Mouse (Mus musculus): ENCODE data around the gene Nop10. TPM values are rescaled to one million over a fixed set of nuclear protein-coding genes. Genes with fewer than 3 reads are reported as not detected.

The Nop10 gene
- 160 and 161 TPM in 2 replicates for polyA plus RNA-seq (2014; fragmentation: Nextera tagmentation; extraction: Ambion mirVana)

DNA sequence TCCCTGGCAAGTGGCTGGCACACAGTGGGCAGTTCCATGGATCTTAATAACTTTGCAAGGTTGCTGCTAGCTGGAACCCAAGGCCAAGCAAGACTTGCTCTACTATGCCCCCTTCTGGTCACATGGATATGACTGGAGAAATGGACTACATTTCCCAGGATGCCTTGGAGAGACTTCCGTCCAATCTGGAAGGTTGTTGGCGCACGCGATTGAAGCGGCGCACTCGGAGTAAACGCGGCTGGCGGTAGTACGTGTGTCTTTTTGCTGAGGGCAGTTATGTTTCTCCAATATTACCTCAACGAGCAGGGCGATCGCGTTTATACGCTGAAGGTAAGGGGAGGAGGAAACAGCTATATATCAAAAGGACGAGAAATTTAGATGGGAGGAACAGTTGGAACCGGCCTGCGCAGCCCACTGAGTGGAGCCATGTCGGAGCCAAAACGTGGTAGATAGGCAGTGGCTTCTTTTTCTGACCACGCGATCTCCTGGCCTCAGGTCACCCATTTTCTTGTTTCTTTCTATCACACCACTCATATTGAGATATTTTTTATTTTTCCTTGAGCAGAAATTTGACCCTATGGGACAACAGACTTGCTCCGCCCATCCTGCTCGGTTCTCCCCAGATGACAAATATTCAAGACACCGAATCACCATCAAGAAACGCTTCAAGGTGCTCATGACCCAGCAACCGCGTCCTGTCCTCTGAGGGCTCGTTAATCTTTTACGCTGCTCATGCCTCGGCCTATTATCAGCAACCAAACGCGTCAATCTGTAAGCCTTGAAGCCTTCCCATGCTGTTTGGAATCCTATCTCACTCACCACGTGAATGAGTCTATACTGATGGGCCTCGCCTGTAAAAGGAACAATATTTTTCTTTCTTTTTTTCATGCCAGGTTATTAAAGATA is at the start of gene Nop10:
TSS of gene Nop10 (plus strand) at position 179 of the 906 bp plus-strand sequence.
- no peaks in the 10 kb centered on the region for H3K9me3 ChIP-seq (ENCODE audit: control insufficient read depth, low read length)
- H3K4me3 ChIP-seq (ENCODE audit: low read depth, low read length): peak within 1 kb of the TSS; percentile 59
- ATAC-seq (ENCODE audit: low FRiP score): peak; percentile 49
- DNase-seq (ENCODE audit: low spot score, missing footprints): peak; percentile 98
- under 1% methylated on average over 36 of the region's 36 CpGs for WGBS
- peak within 1 kb of the TSS; percentile 57 for H3K4me2 ChIP-seq
- peaks cover 14% of the 10 kb centered on the region for H3K4me1 ChIP-seq (ENCODE audit: control insufficient read depth, insufficient read depth, low read length)
- no peaks in the 10 kb centered on the region for H3K27me3 ChIP-seq (ENCODE audit: control insufficient read depth, insufficient read depth, low read length)
- H3K27ac ChIP-seq (ENCODE audit: low read depth, low read length): no peak within 1 kb of the TSS
- peak within 1 kb of the TSS; percentile 71 for H3K9ac ChIP-seq (ENCODE audit: low read length)
- no peaks in the 10 kb centered on the region for H3K36me3 ChIP-seq (ENCODE audit: control insufficient read depth, insufficient read depth, low read length)

DNA sequence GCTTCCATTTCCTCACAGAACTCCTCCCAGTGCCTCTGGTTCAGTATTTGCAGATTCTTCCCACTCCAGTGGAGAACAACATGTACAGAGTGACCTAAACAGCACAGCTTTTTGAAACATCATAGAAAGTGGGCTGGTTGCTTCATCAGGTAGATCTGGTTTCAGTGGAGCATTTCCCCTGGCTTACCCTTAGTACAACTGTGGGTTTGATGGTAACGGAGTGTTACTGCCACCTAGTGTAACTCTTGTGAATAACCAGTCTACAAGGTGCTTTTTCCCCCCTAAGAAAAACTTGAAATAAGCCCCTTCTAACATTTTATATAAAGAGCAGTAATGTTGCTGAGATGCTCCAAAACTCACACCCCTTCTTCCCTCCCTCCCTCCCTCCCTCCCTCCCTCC is 45.7 kb upstream of the Nop10 start:
- 10% methylated on average over 1 of the region's 1 CpGs for WGBS
- peak; percentile 90 for DNase-seq (ENCODE audit: low spot score, missing footprints)
- no peak overlapping the region for H3K4me2 ChIP-seq
- no peak overlapping the region for H3K9ac ChIP-seq (ENCODE audit: low read length)
- no peak overlapping the region for H3K27ac ChIP-seq (ENCODE audit: low read depth, low read length)
- peak; percentile 55; the same call in 1 of the 2 replicates for ATAC-seq (ENCODE audit: low FRiP score)
- H3K36me3 ChIP-seq (ENCODE audit: control insufficient read depth, insufficient read depth, low read length): no peaks in the 10 kb centered on the region
- no peaks in the 10 kb centered on the region for H3K9me3 ChIP-seq (ENCODE audit: control insufficient read depth, low read length)
- H3K4me3 ChIP-seq (ENCODE audit: low read depth, low read length): no peak overlapping the region
- H3K27me3 ChIP-seq (ENCODE audit: control insufficient read depth, insufficient read depth, low read length): no peaks in the 10 kb centered on the region
- no peaks in the 10 kb centered on the region for H3K4me1 ChIP-seq (ENCODE audit: control insufficient read depth, insufficient read depth, low read length)

DNA sequence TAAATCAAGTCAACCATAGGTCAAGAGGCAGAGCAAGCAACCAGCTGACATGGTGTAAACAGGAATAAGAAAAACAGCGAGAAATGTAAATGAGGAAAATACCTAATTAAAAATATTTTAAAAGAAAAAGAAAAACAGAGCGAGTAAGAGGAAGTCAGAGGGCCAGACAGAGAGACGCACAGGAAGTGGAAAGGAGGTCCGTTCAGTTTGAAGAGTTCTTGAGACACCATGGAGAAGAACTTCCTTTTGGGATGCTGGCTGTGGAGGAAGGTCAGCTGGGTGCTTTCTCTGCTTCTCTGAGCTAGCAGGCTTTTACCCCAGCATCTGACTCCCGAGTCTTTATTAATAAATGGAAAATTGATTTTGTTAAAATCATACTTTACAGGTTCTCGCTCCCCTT is 44.1 kb upstream of the Nop10 start:
- H3K4me2 ChIP-seq: no peak overlapping the region
- no peaks in the 10 kb centered on the region for H3K9me3 ChIP-seq (ENCODE audit: control insufficient read depth, low read length)
- ATAC-seq (ENCODE audit: low FRiP score) (no peak), DNase-seq (ENCODE audit: low spot score, missing footprints) (no peak)
- WGBS: 83% methylated on average over 6 of the region's 6 CpGs
- no peaks in the 10 kb centered on the region for H3K36me3 ChIP-seq (ENCODE audit: control insufficient read depth, insufficient read depth, low read length)
- H3K9ac ChIP-seq (ENCODE audit: low read length): no peak overlapping the region
- no peak overlapping the region for H3K27ac ChIP-seq (ENCODE audit: low read depth, low read length)
- no peaks in the 10 kb centered on the region for H3K4me1 ChIP-seq (ENCODE audit: control insufficient read depth, insufficient read depth, low read length)
- no peak overlapping the region for H3K4me3 ChIP-seq (ENCODE audit: low read depth, low read length)
- H3K27me3 ChIP-seq (ENCODE audit: control insufficient read depth, insufficient read depth, low read length): no peaks in the 10 kb centered on the region

- H3K4me2 ChIP-seq: no peak overlapping the region
- ATAC-seq (ENCODE audit: low FRiP score) (no peak), DNase-seq (ENCODE audit: low spot score, missing footprints) (no peak)
- no peak overlapping the region for H3K4me3 ChIP-seq (ENCODE audit: low read depth, low read length)
- no peak overlapping the region for H3K27ac ChIP-seq (ENCODE audit: low read depth, low read length)
- no peak overlapping the region for H3K9ac ChIP-seq (ENCODE audit: low read length)
- H3K36me3 ChIP-seq (ENCODE audit: control insufficient read depth, insufficient read depth, low read length): no peaks in the 10 kb centered on the region
- H3K9me3 ChIP-seq (ENCODE audit: control insufficient read depth, low read length): no peaks in the 10 kb centered on the region
- H3K4me1 ChIP-seq (ENCODE audit: control insufficient read depth, insufficient read depth, low read length): no peaks in the 10 kb centered on the region
- WGBS: 95% methylated on average over 5 of the region's 5 CpGs
- H3K27me3 ChIP-seq (ENCODE audit: control insufficient read depth, insufficient read depth, low read length): no peaks in the 10 kb centered on the region
Measured at GRCm38 (mm10) chr2:112220880-112221279, 40.8 kb upstream of the Nop10 start.

- DNase-seq (ENCODE audit: low spot score, missing footprints) (no peak), ATAC-seq (ENCODE audit: low FRiP score) (no peak)
- Histone ChIP-seq H3K4me2 (no peak overlapping the region), H3K27ac (ENCODE audit: low read depth, low read length) (no peak overlapping the region), H3K27me3 (ENCODE audit: control insufficient read depth, insufficient read depth, low read length) (no peaks in the 10 kb centered on the region), H3K9ac (ENCODE audit: low read length) (no peak overlapping the region), H3K4me3 (ENCODE audit: low read depth, low read length) (no peak overlapping the region), H3K4me1 (ENCODE audit: control insufficient read depth, insufficient read depth, low read length) (no peaks in the 10 kb centered on the region), H3K9me3 (ENCODE audit: control insufficient read depth, low read length) (no peaks in the 10 kb centered on the region), H3K36me3 (ENCODE audit: control insufficient read depth, insufficient read depth, low read length) (no peaks in the 10 kb centered on the region)
- 81% methylated on average over 5 of the region's 5 CpGs for WGBS
Measured at GRCm38 (mm10) chr2:112222607-112223006, 39.1 kb upstream of the Nop10 start.

DNA sequence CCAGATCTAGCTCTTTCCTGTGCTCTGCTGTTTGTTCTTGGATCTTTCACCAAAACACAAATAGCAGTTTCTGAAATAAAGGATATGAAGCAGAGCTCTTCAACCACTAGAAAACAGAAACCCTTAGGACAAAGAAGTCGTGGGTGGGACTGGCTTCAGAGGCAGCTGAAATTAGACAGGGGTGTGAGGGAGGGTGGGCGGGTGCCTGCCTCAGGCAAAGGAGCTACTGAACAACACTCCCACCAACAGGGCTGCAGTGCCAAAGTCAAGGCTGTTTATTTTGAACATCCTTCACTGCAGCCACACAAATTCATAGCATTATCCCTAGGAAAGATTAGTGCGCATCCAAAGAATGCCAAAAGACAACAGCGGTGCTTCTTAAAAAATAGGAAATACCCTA is 37.4 kb upstream of the Nop10 start:
- 65% methylated on average over 4 of the region's 4 CpGs for WGBS
- Histone ChIP-seq H3K27ac (ENCODE audit: low read depth, low read length) (no peak overlapping the region), H3K4me2 (no peak overlapping the region), H3K9me3 (ENCODE audit: control insufficient read depth, low read length) (no peaks in the 10 kb centered on the region), H3K27me3 (ENCODE audit: control insufficient read depth, insufficient read depth, low read length) (no peaks in the 10 kb centered on the region), H3K9ac (ENCODE audit: low read length) (no peak overlapping the region), H3K36me3 (ENCODE audit: control insufficient read depth, insufficient read depth, low read length) (no peaks in the 10 kb centered on the region), H3K4me3 (ENCODE audit: low read depth, low read length) (no peak overlapping the region), H3K4me1 (ENCODE audit: control insufficient read depth, insufficient read depth, low read length) (no peaks in the 10 kb centered on the region)
- ATAC-seq (ENCODE audit: low FRiP score) (no peak), DNase-seq (ENCODE audit: low spot score, missing footprints) (no peak)

- no peak overlapping the region for H3K4me3 ChIP-seq (ENCODE audit: low read depth, low read length)
- H3K27ac ChIP-seq (ENCODE audit: low read depth, low read length): no peak overlapping the region
- no peaks in the 10 kb centered on the region for H3K27me3 ChIP-seq (ENCODE audit: control insufficient read depth, insufficient read depth, low read length)
- H3K4me1 ChIP-seq (ENCODE audit: control insufficient read depth, insufficient read depth, low read length): no peaks in the 10 kb centered on the region
- H3K4me2 ChIP-seq: no peak overlapping the region
- 86% methylated on average over 1 of the region's 1 CpGs for WGBS
- no peak overlapping the region for H3K9ac ChIP-seq (ENCODE audit: low read length)
- H3K9me3 ChIP-seq (ENCODE audit: control insufficient read depth, low read length): no peaks in the 10 kb centered on the region
- H3K36me3 ChIP-seq (ENCODE audit: control insufficient read depth, insufficient read depth, low read length): no peaks in the 10 kb centered on the region
- ATAC-seq (ENCODE audit: low FRiP score) (no peak), DNase-seq (ENCODE audit: low spot score, missing footprints) (no peak)
Measured at GRCm38 (mm10) chr2:112232623-112233022, 29.1 kb upstream of the Nop10 start.

- 84% methylated on average over 2 of the region's 2 CpGs for WGBS
- Histone ChIP-seq H3K4me1 (ENCODE audit: control insufficient read depth, insufficient read depth, low read length) (peaks cover 7% of the 10 kb centered on the region; the same call in 1 of the 2 replicates), H3K4me2 (no peak overlapping the region), H3K9ac (ENCODE audit: low read length) (no peak overlapping the region), H3K27me3 (ENCODE audit: control insufficient read depth, insufficient read depth, low read length) (no peaks in the 10 kb centered on the region), H3K36me3 (ENCODE audit: control insufficient read depth, insufficient read depth, low read length) (no peaks in the 10 kb centered on the region), H3K9me3 (ENCODE audit: control insufficient read depth, low read length) (no peaks in the 10 kb centered on the region), H3K27ac (ENCODE audit: low read depth, low read length) (no peak overlapping the region), H3K4me3 (ENCODE audit: low read depth, low read length) (no peak overlapping the region)
- no peak for DNase-seq (ENCODE audit: low spot score, missing footprints)
- ATAC-seq (ENCODE audit: low FRiP score): no peak
Measured at GRCm38 (mm10) chr2:112236620-112237019, 25.1 kb upstream of the Nop10 start.

GRCm38 (mm10) chr2:112238006-112238405 is 23.7 kb upstream of the Nop10 start:
- 11% methylated on average over 4 of the region's 4 CpGs for WGBS
- Histone ChIP-seq H3K27me3 (ENCODE audit: control insufficient read depth, insufficient read depth, low read length) (no peaks in the 10 kb centered on the region), H3K9ac (ENCODE audit: low read length) (no peak overlapping the region), H3K4me1 (ENCODE audit: control insufficient read depth, insufficient read depth, low read length) (peaks cover 7% of the 10 kb centered on the region; the same call in 1 of the 2 replicates), H3K36me3 (ENCODE audit: control insufficient read depth, insufficient read depth, low read length) (no peaks in the 10 kb centered on the region; the same call in 1 of the 2 replicates), H3K4me3 (ENCODE audit: low read depth, low read length) (no peak overlapping the region), H3K9me3 (ENCODE audit: control insufficient read depth, low read length) (no peaks in the 10 kb centered on the region), H3K4me2 (no peak overlapping the region), H3K27ac (ENCODE audit: low read depth, low read length) (no peak overlapping the region)
- DNase-seq (ENCODE audit: low spot score, missing footprints): no peak
- no peak for ATAC-seq (ENCODE audit: low FRiP score)
